Mouse (Mus musculus) kidney, postnatal 10 days (tissue): Measurements from ENCODE around the gene 1700020D05Rik.
"Not testable (repeated sequence)": the region's sequence is repeated elsewhere in the genome, so short reads cannot be mapped to it uniquely, and the experiment has no call there.

Experiments
- DNase-seq: peaks from one replicate; pipeline ENCODE4 v3.0.0; 2021; ENCODE audit warnings: mixed read lengths

1700020D05Rik gene

DNA sequence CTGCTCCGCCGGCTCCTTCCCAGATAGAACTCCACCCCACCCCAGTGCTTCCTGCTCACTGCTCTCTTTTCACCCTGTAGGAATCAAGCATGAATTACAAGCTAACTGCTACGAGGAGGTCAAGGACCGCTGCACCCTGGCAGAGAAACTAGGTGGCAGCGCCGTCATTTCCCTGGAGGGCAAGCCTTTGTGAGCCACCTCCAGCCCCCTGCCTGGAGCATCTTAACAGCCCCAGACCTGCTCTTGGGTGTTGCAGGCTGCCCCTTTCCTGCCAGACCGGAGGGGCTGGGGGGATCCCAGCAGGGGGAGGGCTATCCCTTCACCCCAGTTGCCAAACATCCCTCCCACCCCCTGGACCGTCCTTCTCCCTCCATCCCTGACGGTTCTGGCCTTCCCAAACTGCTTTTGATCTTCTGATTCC, 10.3 kb downstream of the 1700020D05Rik start:
- DNase-seq: peak; percentile 48

DNA sequence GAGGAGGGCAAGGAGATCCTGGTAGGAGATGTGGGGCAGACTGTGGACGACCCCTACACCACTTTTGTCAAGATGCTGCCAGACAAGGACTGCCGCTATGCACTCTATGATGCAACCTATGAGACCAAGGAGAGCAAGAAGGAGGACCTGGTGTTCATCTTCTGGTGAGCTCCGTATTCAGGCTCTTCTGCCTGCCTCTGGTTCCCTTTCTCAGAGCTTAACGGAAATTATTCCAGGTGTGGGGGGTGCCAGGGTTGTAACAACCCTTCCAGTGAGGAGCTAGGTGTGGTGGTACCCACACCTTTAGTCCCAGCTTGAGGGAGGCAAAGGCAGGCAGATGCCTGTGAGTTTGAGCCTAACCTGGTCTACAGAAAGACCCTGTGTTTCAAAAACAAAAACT, 10.9 kb downstream of the 1700020D05Rik start:
- no peak for DNase-seq

- DNase-seq: peak; percentile 92
Measured at GRCm38 (mm10) chr19:5490898-5491708, 12.5 kb downstream of the 1700020D05Rik start.

GRCm38 (mm10) chr19:5490313-5490897, 13.2 kb downstream of the 1700020D05Rik start, which contains the start of gene Cfl1:
TSS of gene Cfl1 (plus strand) at chr19:5490455.
- peak; percentile 97 for DNase-seq

GRCm38 (mm10) chr19:5489721-5490120, 13.9 kb downstream of the 1700020D05Rik start:
- DNase-seq: not testable (repeated sequence)

GRCm38 (mm10) chr19:5488878-5489571, 14.6 kb downstream of the 1700020D05Rik start:
- DNase-seq: peak; percentile 99

GRCm38 (mm10) chr19:5487768-5488550, 15.6 kb downstream of the 1700020D05Rik start, which contains the start of gene Mus81:
TSS of gene Mus81 (minus strand) at chr19:5488402.
- DNase-seq: peak; percentile 98

DNA sequence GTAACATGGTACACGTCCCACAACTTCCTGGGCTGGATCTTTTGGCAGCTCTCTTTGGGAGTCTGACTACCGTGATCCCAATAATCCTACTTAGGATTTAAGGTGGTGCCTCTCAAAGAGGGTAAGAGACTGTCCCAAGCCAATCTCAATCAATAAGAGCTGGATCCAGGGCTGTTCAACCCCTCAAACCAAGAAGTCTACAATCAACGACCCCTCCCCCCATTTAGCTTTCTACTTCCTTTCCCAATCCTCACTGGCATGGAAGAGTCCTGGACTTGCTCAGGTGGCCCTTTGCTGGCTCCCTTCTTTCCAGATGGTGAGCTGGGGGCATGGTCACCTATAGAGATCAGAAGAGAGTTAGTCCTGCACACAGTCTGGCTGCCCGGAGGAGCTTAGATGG, 16.8 kb downstream of the 1700020D05Rik start:
- DNase-seq: no peak

DNA sequence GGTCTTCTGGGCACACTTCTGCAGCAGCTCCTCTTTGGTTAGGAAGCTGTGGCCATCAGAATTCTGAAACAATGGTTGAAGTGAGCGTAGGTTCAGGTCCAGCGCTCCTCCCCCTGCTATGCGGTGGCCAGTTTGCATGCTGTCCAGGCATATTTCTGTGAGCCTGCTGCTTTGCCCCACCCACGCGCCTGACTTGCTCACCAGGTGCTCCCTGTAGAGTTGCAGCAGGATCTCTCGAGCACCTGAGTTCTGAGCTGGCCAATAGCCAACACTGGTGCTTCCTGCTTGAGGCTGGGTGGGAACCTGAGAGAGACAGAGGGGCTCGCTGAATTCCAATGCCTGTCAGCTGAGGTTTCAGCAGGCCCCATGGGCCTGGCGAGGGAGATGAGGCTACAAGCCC, 17.3 kb downstream of the 1700020D05Rik start:
- DNase-seq: peak; percentile 58

- no peak for DNase-seq
Measured at GRCm38 (mm10) chr19:5485821-5486220, 17.8 kb downstream of the 1700020D05Rik start.

- no peak for DNase-seq
Measured at GRCm38 (mm10) chr19:5485371-5485770, 18.2 kb downstream of the 1700020D05Rik start.

- no peak for DNase-seq
Measured at GRCm38 (mm10) chr19:5484496-5484895, 19.1 kb downstream of the 1700020D05Rik start.

GRCm38 (mm10) chr19:5483386-5484359, 19.9 kb downstream of the 1700020D05Rik start:
- DNase-seq: no peak

DNA sequence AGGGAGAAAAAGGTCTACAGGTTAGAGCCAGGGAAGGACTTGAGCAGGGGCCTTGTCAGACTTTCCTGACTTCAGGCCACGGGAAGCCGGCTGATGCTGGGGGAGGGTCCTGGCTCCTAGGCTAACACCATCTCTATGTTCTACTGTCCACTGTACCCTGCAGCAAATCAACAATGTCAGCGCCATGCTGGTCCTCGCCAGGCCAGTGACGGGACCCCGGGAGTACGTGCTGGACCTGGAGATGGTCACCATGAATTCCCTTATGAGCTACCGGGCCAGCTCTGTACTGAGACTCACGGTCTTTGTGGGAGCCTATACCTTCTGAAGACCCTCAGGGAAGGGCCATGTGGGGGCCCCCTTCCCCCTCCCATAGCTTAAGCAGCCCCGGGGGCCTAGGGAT, 22.2 kb downstream of the 1700020D05Rik start:
- no peak for DNase-seq

- DNase-seq: no peak
Measured at GRCm38 (mm10) chr19:5480016-5480415, 23.6 kb downstream of the 1700020D05Rik start.

DNA sequence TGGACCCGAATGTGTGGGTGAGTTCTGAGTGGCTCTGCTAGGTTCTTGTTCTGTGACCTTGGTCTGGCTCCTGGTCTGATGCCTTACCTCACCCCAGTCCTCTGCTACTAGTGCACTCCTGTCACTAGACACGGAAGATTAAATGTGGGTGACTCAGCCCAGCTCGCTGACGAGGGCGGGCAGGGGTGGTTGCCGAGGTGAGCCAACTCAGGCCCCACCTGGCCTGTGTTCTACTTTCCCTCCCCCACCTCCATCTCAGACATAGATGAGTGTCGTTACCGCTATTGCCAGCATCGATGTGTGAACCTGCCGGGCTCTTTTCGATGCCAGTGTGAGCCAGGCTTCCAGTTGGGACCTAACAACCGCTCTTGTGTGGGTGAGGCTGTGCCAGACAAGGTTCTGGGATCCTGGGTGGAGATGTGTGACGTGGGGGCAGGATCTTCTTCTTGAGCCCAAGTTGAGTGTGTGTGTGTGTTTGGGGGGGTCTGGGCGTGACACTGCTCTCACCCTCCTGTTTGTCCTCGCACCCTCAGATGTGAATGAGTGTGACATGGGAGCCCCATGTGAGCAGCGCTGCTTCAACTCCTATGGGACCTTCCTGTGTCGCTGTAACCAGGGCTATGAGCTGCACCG, 25.8 kb downstream of the 1700020D05Rik start:
- DNase-seq: no peak

DNA sequence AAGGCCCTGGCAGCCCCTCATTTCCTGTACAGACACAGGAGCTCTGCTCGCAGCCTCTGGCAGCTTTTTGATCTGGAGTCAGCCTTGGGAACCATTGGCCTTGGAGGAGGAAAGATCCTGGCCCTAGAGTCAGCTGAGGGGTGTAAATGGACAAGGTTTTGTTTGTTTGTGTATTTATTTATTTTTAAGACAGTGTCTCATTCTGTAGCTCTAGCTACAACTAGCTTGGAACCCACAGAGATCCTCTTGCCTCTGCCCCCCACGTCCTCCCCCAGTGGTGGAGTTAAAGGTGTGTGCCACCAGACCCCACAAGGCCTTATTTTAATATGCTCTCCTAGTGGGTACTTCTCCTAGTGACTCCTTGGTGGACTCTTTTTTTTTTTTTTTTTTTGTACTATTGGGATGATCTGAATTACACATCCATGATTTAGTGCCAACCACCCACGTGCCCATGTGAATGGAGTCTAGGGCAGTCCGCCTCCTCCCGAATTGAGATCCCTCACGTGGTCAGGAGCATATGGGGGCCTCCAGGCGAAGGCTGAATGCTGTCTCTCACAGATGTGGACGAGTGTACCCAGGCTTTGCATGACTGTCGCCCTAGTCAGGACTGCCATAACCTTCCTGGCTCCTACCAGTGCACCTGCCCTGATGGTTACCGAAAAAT, 26.5 kb downstream of the 1700020D05Rik start:
- DNase-seq: no peak

GRCm38 (mm10) chr19:5475069-5475714, 28.4 kb downstream of the 1700020D05Rik start:
- peak; percentile 46 for DNase-seq

GRCm38 (mm10) chr19:5474281-5475068, 29.1 kb downstream of the 1700020D05Rik start:
- peak; percentile 82 for DNase-seq
